Mouse (Mus musculus): Measurements from ENCODE around the gene Ddc. TPM values are rescaled to one million over a fixed set of nuclear protein-coding genes. Genes with fewer than 3 reads are reported as not detected.

The Ddc gene
- polyA plus RNA-seq, 1 experiment from 2014 or later, result 21.7 TPM

- Histone ChIP-seq H3K9me3 (replicated peaks; ENCODE audit: control insufficient read depth, low read length, poor library complexity, severe bottlenecking) (no peaks in the 10 kb centered on the region), H3K27me3 (ENCODE audit: control insufficient read depth, insufficient read depth, low read depth, low read length) (no peaks in the 10 kb centered on the region; the same call in 1 of the 2 replicates), H3K4me1 (ENCODE audit: control insufficient read depth, insufficient read depth, low read length) (peaks cover 5% of the 10 kb centered on the region; the same call in 1 of the 2 replicates), H3K4me2 (ENCODE audit: low read length) (no peak overlapping the region), H3K9ac (ENCODE audit: low read depth, low read length) (no peak overlapping the region), H3K27ac (ENCODE audit: low read length) (no peak overlapping the region), H3K4me3 (ENCODE audit: low read depth, low read length) (no peak overlapping the region), H3K36me3 (ENCODE audit: control insufficient read depth, insufficient read depth, low read length) (no peaks in the 10 kb centered on the region)
- no peak for ATAC-seq
- WGBS, result 41% methylated on average over 6 of the region's 6 CpGs
These were observed 62.6 kb downstream of the Ddc start for GRCm38 (mm10) chr11:11835361-11835760.

DNA sequence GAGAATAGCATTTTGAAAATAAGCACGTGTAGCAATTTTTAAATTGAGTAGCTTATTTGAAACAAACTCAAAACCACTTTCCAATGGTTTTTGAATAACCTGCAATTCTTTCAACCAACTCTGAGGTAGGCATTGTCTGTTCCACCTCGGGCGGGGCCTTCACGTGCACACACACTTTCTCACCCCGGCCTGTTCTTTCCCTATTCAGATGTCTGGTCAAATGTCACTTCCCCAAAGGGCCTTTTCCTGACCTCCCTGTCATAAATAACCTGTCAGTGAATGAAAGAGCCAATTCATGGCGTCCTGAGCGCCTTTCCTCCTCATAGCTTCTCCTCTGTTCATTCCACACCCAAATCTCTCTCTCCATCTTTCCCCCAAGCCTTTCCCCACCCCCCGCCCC, 64.8 kb downstream of the Ddc start:
- Histone ChIP-seq H3K9me3 (replicated peaks; ENCODE audit: control insufficient read depth, low read length, poor library complexity, severe bottlenecking) (no peaks in the 10 kb centered on the region), H3K27me3 (ENCODE audit: control insufficient read depth, insufficient read depth, low read depth, low read length) (no peaks in the 10 kb centered on the region; the same call in 1 of the 2 replicates), H3K27ac (ENCODE audit: low read length) (no peak overlapping the region), H3K4me3 (ENCODE audit: low read depth, low read length) (no peak overlapping the region), H3K36me3 (ENCODE audit: control insufficient read depth, insufficient read depth, low read length) (no peaks in the 10 kb centered on the region), H3K9ac (ENCODE audit: low read depth, low read length) (no peak overlapping the region), H3K4me2 (ENCODE audit: low read length) (no peak overlapping the region), H3K4me1 (ENCODE audit: control insufficient read depth, insufficient read depth, low read length) (peaks cover 5% of the 10 kb centered on the region; the same call in 1 of the 2 replicates)
- no peak for ATAC-seq
- 58% methylated on average over 8 of the region's 8 CpGs for WGBS

- no peaks in the 10 kb centered on the region for H3K9me3 ChIP-seq (replicated peaks; ENCODE audit: control insufficient read depth, low read length, poor library complexity, severe bottlenecking)
- ATAC-seq, result no peak
These were observed 65.2 kb downstream of the Ddc start for GRCm38 (mm10) chr11:11832755-11833084.

DNA sequence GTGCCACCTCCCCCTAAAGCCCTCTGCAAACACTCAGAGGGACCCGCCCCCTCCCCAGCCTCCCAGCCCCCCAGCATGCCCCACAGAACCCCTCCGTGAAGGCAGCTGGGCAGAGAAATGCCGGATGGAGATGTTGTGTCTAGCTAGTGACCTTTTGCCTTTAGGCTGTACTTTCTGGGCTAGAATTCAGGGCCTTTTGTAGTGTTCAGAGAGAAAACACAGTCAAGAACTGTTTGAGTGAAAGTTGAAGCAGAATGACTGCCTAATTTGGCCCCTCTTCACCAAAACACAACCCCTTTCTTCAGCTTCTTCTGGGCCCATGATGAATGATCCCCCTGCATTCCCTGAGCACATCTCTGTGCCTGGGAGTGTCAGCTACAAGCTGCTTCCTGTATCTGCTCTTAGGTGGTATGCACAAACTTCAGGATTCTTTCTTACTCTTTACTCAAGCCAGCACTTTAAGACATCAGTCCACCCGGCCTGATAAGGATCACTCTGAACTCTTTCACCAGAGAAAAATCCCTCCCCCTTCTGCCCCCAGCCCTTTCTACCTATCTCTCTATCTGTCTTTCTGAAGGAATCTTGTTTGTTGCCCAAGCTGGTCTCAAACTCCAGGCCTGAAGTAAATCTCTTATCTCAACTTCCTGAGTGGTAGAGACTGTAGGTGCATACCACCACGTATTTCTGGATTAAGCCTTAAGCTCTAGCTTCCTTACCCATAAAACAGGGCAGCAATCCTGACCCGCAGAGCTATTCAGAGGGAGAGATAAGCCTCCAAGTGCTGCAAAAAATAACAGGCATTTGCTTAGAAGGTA, 65.8 kb downstream of the Ddc start:
- H3K27ac ChIP-seq (ENCODE audit: low read length), result 0 out of 2 replicates have a peak overlapping the region, but pooled peaks have one; percentile 14
- no peaks in the 10 kb centered on the region; the same call in 1 of the 2 replicates for H3K27me3 ChIP-seq (ENCODE audit: control insufficient read depth, insufficient read depth, low read depth, low read length)
- H3K9me3 ChIP-seq (replicated peaks; ENCODE audit: control insufficient read depth, low read length, poor library complexity, severe bottlenecking), result no peaks in the 10 kb centered on the region
- H3K4me1 ChIP-seq (ENCODE audit: control insufficient read depth, insufficient read depth, low read length), result peaks cover 5% of the 10 kb centered on the region; the same call in 1 of the 2 replicates
- H3K4me2 ChIP-seq (ENCODE audit: low read length), result no peak overlapping the region
- H3K36me3 ChIP-seq (ENCODE audit: control insufficient read depth, insufficient read depth, low read length), result no peaks in the 10 kb centered on the region
- H3K4me3 ChIP-seq (ENCODE audit: low read depth, low read length), result no peak overlapping the region
- no peak overlapping the region for H3K9ac ChIP-seq (ENCODE audit: low read depth, low read length)
- 10% methylated on average over 6 of the region's 6 CpGs for WGBS
- ATAC-seq, result no peak

More at GRCm38 (mm10) chr11:11832755-11833084, 65.2 kb downstream of the Ddc start:
- no peak overlapping the region for H3K4me3 ChIP-seq (ENCODE audit: low read depth, low read length)
- no peak overlapping the region for H3K9ac ChIP-seq (ENCODE audit: low read depth, low read length)
- H3K4me2 ChIP-seq (ENCODE audit: low read length), result no peak overlapping the region
- no peaks in the 10 kb centered on the region for H3K36me3 ChIP-seq (ENCODE audit: control insufficient read depth, insufficient read depth, low read length)
- no peaks in the 10 kb centered on the region; the same call in 1 of the 2 replicates for H3K27me3 ChIP-seq (ENCODE audit: control insufficient read depth, insufficient read depth, low read depth, low read length)
- peaks cover 5% of the 10 kb centered on the region; the same call in 1 of the 2 replicates for H3K4me1 ChIP-seq (ENCODE audit: control insufficient read depth, insufficient read depth, low read length)
- no peak overlapping the region for H3K27ac ChIP-seq (ENCODE audit: low read length)
- WGBS, result 50% methylated on average over 6 of the region's 6 CpGs

DNA sequence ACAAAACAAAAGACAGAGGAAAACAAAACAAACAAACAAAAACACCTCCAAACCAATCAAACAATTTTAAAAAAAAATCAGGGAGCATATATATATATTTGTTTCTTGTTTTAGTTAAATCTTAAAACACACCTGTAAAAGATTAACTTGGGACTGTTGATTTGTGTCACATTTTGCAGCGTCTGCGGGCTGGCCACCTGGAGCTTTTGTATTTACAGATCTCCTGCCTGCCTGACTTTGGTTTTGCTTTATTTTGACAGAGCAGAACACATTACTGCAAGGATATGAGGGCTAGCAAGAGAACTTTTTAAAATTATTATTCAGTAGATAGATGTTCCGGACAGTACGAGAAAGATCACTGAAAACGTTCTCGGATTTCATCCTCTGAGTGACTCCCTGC, 66.4 kb downstream of the Ddc start:
- no peaks in the 10 kb centered on the region for H3K36me3 ChIP-seq (ENCODE audit: control insufficient read depth, insufficient read depth, low read length)
- WGBS, result 28% methylated on average over 6 of the region's 6 CpGs

GRCm38 (mm10) chr11:11830884-11831495, 67.0 kb downstream of the Ddc start:
- WGBS, result 38% methylated on average over 12 of the region's 12 CpGs
- H3K9me3 ChIP-seq (replicated peaks; ENCODE audit: control insufficient read depth, low read length, poor library complexity, severe bottlenecking), result no peaks in the 10 kb centered on the region
- no peak overlapping the region for H3K4me3 ChIP-seq (ENCODE audit: low read depth, low read length)
- no peak for ATAC-seq
- H3K9ac ChIP-seq (ENCODE audit: low read depth, low read length), result no peak overlapping the region
- H3K4me1 ChIP-seq (ENCODE audit: control insufficient read depth, insufficient read depth, low read length), result 0 out of 2 replicates have a peak, but pooled peaks cover 2% of the 10 kb centered on the region
- no peaks in the 10 kb centered on the region for H3K27me3 ChIP-seq (ENCODE audit: control insufficient read depth, insufficient read depth, low read depth, low read length)
- no peak overlapping the region for H3K4me2 ChIP-seq (ENCODE audit: low read length)
- H3K27ac ChIP-seq (ENCODE audit: low read length), result no peak overlapping the region
- no peaks in the 10 kb centered on the region for H3K36me3 ChIP-seq (ENCODE audit: control insufficient read depth, insufficient read depth, low read length)

More for the DNA sequence above, 66.4 kb downstream of the Ddc start:
- Histone ChIP-seq H3K4me2 (ENCODE audit: low read length) (no peak overlapping the region), H3K27me3 (ENCODE audit: control insufficient read depth, insufficient read depth, low read depth, low read length) (no peaks in the 10 kb centered on the region), H3K4me1 (ENCODE audit: control insufficient read depth, insufficient read depth, low read length) (peaks cover 5% of the 10 kb centered on the region; the same call in 1 of the 2 replicates), H3K9ac (ENCODE audit: low read depth, low read length) (no peak overlapping the region), H3K4me3 (ENCODE audit: low read depth, low read length) (no peak overlapping the region), H3K27ac (ENCODE audit: low read length) (no peak overlapping the region), H3K9me3 (replicated peaks; ENCODE audit: control insufficient read depth, low read length, poor library complexity, severe bottlenecking) (no peaks in the 10 kb centered on the region)
- ATAC-seq, result no peak

- 20% methylated on average over 11 of the region's 11 CpGs for WGBS
- H3K9me3 ChIP-seq (replicated peaks; ENCODE audit: control insufficient read depth, low read length, poor library complexity, severe bottlenecking), result no peaks in the 10 kb centered on the region
- H3K27ac ChIP-seq (ENCODE audit: low read length), result no peak overlapping the region
These were observed 68.6 kb downstream of the Ddc start for GRCm38 (mm10) chr11:11829161-11830000.

GRCm38 (mm10) chr11:11828761-11829160, 69.2 kb downstream of the Ddc start:
- 0 out of 2 replicates have a peak, but pooled peaks have one; percentile 37 for ATAC-seq
- no peaks in the 10 kb centered on the region for H3K9me3 ChIP-seq (replicated peaks; ENCODE audit: control insufficient read depth, low read length, poor library complexity, severe bottlenecking)
- no peak overlapping the region for H3K27ac ChIP-seq (ENCODE audit: low read length)
- no peaks in the 10 kb centered on the region for H3K36me3 ChIP-seq (ENCODE audit: control insufficient read depth, insufficient read depth, low read length)
- no peak overlapping the region for H3K4me2 ChIP-seq (ENCODE audit: low read length)
- no peaks in the 10 kb centered on the region for H3K27me3 ChIP-seq (ENCODE audit: control insufficient read depth, insufficient read depth, low read depth, low read length)
- no peak overlapping the region for H3K9ac ChIP-seq (ENCODE audit: low read depth, low read length)
- 0 out of 2 replicates have a peak, but pooled peaks cover 2% of the 10 kb centered on the region for H3K4me1 ChIP-seq (ENCODE audit: control insufficient read depth, insufficient read depth, low read length)
- H3K4me3 ChIP-seq (ENCODE audit: low read depth, low read length), result no peak overlapping the region
- 32% methylated on average over 6 of the region's 6 CpGs for WGBS

More at GRCm38 (mm10) chr11:11829161-11830000, 68.6 kb downstream of the Ddc start:
- no peak for ATAC-seq
- H3K9ac ChIP-seq (ENCODE audit: low read depth, low read length), result no peak overlapping the region
- no peaks in the 10 kb centered on the region for H3K27me3 ChIP-seq (ENCODE audit: control insufficient read depth, insufficient read depth, low read depth, low read length)
- no peaks in the 10 kb centered on the region for H3K36me3 ChIP-seq (ENCODE audit: control insufficient read depth, insufficient read depth, low read length)
- no peak overlapping the region for H3K4me2 ChIP-seq (ENCODE audit: low read length)
- no peak overlapping the region for H3K4me3 ChIP-seq (ENCODE audit: low read depth, low read length)
- 0 out of 2 replicates have a peak, but pooled peaks cover 2% of the 10 kb centered on the region for H3K4me1 ChIP-seq (ENCODE audit: control insufficient read depth, insufficient read depth, low read length)

Measured in midbrain, embryonic 16.5 days (tissue).